Mouse (Mus musculus) olfactory bulb, adult 2 months (tissue): ENCODE data around the gene Tex33.

Experiments used
- CTCF ChIP-seq: fragments of 200-500 bp; IDR thresholded peaks from 2 replicates; pipeline ENCODE4 v1.5.1; 2012; ENCODE audit warnings: low read depth, mild to moderate bottlenecking, low read length, moderate library complexity; ENCODE audit not compliant: insufficient read depth
- POLR2A ChIP-seq: fragments of 200-500 bp; IDR thresholded peaks from 2 replicates; pipeline ENCODE4 v1.6.1; 2012; ENCODE audit warnings: mild to moderate bottlenecking, low read depth, low read length, moderate library complexity; ENCODE audit not compliant: insufficient read depth

- TF ChIP-seq CTCF: no peak
- no peak for TF ChIP-seq POLR2A
Measured at GRCm38 (mm10) chr15:78385564-78385963, 10.1 kb downstream of the Tex33 start.
